Mouse (Mus musculus): ENCODE data around the gene Ophn1. TPM values are rescaled to one million over a fixed set of nuclear protein-coding genes. Genes with fewer than 3 reads are reported as not detected.

The Ophn1 gene
- total RNA-seq (2017), result 0.86 and 1.6 TPM in 2 replicates

GRCm38 (mm10) chrX:98890406-98891116 is at the start of gene Ophn1:
Gene Ophn1 (minus strand): TSS chrX:98891025.
- no peak for ATAC-seq (ENCODE audit: extremely low read depth, insufficient number of reproducible peaks, low FRiP score, poor library complexity, severe bottlenecking)

- peak; percentile 78 for ATAC-seq (ENCODE audit: extremely low read depth, insufficient number of reproducible peaks, low FRiP score, poor library complexity, severe bottlenecking)
These were observed 46.9 kb upstream of the Ophn1 start for GRCm38 (mm10) chrX:98937555-98938294.

- peak; percentile 79 for ATAC-seq (ENCODE audit: extremely low read depth, insufficient number of reproducible peaks, low FRiP score, poor library complexity, severe bottlenecking)
These were observed 46.1 kb upstream of the Ophn1 start for GRCm38 (mm10) chrX:98936707-98937554.

GRCm38 (mm10) chrX:98936101-98936500 is 45.3 kb upstream of the Ophn1 start, which contains the start of gene Yipf6:
Gene Yipf6 (plus strand): TSS chrX:98936316.
- no peak for ATAC-seq (ENCODE audit: extremely low read depth, insufficient number of reproducible peaks, low FRiP score, poor library complexity, severe bottlenecking)

GRCm38 (mm10) chrX:98919423-98919822 is 28.6 kb upstream of the Ophn1 start:
- no peak for ATAC-seq (ENCODE audit: extremely low read depth, insufficient number of reproducible peaks, low FRiP score, poor library complexity, severe bottlenecking)

- ATAC-seq (ENCODE audit: extremely low read depth, insufficient number of reproducible peaks, low FRiP score, poor library complexity, severe bottlenecking), result no peak
These were observed 18.1 kb upstream of the Ophn1 start for GRCm38 (mm10) chrX:98908910-98909309.

DNA sequence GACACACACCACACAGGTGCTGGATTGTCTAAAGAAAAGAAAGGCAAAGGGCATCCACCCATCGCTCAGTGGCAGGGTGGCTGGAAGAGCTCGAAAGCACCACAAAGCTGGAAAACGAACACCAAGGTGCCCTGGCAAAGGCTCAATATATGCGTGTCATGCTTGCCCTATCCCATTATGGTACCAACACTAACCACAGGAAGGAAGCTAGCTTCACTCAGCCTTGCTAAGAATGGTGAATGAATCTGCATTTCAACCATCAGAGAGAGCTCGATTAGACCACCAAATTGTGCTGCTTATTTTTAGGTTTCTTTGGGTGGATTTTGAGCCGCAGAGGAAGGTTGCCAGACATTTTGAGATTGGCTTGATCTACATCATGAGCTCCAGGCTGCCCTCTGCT is 13.4 kb upstream of the Ophn1 start:
- ATAC-seq (ENCODE audit: extremely low read depth, insufficient number of reproducible peaks, low FRiP score, poor library complexity, severe bottlenecking), result no peak

GRCm38 (mm10) chrX:98898307-98898706 is 7.5 kb upstream of the Ophn1 start:
- ATAC-seq (ENCODE audit: extremely low read depth, insufficient number of reproducible peaks, low FRiP score, poor library complexity, severe bottlenecking), result no peak

DNA sequence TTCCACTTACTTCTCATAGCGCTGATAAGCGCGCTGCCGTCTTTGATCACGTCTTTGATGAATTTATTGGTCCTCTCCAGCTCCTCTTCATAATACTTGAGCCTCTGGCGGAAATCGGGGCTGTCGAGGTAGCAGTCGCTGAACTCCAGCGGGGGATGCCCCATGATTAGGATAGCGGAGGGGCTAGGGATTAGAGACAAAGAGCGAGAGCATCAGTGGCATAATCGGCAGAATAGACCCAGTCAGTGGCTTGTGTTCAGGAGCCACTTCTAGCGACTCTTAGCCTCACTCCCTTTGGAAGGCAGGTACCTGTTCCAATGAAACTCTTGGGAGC is 786 bp downstream of the Ophn1 start:
- no peak for ATAC-seq (ENCODE audit: extremely low read depth, insufficient number of reproducible peaks, low FRiP score, poor library complexity, severe bottlenecking)

- no peak for ATAC-seq (ENCODE audit: extremely low read depth, insufficient number of reproducible peaks, low FRiP score, poor library complexity, severe bottlenecking)
These were observed 8.8 kb downstream of the Ophn1 start for GRCm38 (mm10) chrX:98881983-98882382.

DNA sequence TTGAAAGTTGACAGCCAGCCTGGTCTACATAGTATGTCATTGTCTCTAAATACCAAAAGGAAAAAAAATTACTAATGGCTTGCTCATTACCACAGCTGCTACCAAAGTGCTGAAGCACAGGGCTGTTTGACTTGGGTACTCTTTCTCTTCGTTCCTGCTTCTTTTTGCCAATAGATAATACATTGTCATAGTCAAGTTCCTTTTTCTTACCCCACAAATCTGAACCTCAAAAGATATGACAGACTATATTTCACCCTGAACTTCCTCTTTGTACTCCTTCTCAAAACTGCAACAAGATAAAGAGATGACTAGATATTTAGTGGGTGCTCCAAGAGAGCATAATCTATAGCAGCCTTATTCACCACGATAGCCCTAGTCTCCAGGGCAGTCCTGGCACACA is 9.7 kb downstream of the Ophn1 start:
- no peak for ATAC-seq (ENCODE audit: extremely low read depth, insufficient number of reproducible peaks, low FRiP score, poor library complexity, severe bottlenecking)

DNA sequence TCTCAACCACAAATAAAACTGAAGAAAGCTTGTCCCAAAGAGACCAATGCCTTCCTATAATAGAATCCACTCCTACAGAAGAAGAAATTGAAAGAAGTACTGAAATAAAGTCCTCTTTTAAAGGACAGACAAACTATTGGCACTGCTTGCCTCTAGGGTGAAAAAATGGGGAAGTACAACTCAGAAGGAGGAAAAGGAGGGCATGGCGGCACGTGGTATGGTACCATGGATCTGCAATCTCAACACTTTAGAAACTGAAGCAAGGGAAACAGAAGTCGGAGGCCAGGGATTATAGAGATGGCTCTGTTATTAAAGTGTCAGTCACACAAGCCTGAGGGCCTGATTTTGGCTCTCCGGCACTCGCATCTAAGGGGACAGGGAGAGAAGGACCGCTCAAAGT is 10.5 kb downstream of the Ophn1 start:
- ATAC-seq (ENCODE audit: extremely low read depth, insufficient number of reproducible peaks, low FRiP score, poor library complexity, severe bottlenecking), result no peak

DNA sequence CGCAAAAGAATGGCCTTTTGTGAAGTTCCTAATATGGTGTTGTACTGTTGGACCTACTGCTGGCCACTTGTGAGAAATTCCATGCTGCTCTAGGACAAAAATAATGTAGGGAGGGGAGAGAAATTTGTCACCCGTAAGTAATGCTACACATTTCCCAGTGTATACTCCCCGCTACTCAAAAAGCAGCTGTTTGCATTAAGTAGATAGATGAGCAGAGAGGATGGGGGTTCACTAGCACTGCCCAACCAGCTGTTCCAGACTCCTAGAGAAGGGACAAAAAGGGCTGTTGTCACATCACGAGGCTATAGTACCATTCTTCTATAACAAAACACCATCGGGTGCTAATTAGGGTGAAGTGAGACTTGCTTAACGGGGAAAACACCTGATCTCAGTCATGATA is 15.7 kb downstream of the Ophn1 start:
- ATAC-seq (ENCODE audit: extremely low read depth, insufficient number of reproducible peaks, low FRiP score, poor library complexity, severe bottlenecking), result no peak

DNA sequence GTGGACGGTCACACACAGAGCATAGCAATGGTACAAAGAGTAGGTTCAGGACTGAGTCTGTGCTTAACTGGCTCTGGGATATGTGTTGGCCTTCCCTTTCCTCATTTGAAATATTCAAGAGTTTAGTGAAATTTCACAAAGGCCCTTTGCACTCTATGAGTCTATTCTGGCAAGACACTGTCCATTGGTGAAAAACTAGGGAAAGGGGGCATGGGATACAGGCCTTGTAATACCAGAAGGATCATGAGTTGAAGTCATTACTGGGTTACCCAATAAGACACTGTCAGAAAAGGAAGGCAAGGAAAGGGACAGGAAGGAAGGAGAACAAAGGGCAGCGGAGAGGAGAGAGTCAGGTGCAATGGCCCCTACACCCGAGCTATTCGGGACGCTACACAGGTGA is 16.7 kb downstream of the Ophn1 start:
- ATAC-seq (ENCODE audit: extremely low read depth, insufficient number of reproducible peaks, low FRiP score, poor library complexity, severe bottlenecking), result no peak

GRCm38 (mm10) chrX:98872064-98872463 is 18.8 kb downstream of the Ophn1 start:
- no peak for ATAC-seq (ENCODE audit: extremely low read depth, insufficient number of reproducible peaks, low FRiP score, poor library complexity, severe bottlenecking)

- no peak for ATAC-seq (ENCODE audit: extremely low read depth, insufficient number of reproducible peaks, low FRiP score, poor library complexity, severe bottlenecking)
These were observed 20.3 kb downstream of the Ophn1 start for GRCm38 (mm10) chrX:98870541-98870940.

GRCm38 (mm10) chrX:98869735-98870134 is 21.1 kb downstream of the Ophn1 start:
- no peak for ATAC-seq (ENCODE audit: extremely low read depth, insufficient number of reproducible peaks, low FRiP score, poor library complexity, severe bottlenecking)

DNA sequence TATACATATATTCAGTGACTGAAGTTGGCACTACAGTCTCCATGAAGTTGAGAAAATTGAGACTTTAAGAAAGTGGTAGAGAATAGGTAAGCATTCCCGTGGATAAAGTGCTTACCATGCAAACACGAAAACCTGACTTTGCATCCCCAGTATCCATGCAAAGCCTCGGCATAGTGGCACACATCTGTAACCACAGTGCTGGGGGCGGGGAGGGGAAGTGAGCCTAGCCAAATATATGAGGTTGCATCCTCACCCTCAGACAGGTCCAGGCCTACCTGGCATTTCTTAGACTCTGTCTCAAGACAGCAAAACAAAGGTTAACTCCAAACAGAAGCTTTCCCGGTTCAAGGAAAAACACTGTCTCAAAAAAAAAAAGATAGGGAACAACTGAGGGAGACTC is 21.7 kb downstream of the Ophn1 start:
- ATAC-seq (ENCODE audit: extremely low read depth, insufficient number of reproducible peaks, low FRiP score, poor library complexity, severe bottlenecking), result no peak

DNA sequence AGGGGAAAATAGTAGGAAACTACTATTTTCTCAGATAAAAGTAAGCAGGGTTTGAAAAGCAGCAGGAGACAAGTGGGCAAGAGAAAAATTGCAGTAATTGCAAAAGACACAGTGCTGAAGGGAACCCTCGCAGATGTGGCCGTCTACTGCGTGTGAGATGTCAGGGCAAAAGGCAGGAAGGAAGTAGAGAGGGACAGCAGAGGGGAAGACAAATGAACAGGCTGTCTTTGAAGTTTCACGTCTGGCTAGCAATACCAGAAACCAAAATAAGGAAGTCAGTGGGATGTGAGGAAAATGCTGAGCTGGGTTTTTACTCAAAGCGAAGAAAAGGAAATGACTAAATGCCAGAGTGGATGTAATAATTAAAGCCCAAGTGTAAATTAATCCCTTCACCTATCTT is 30.7 kb downstream of the Ophn1 start:
- no peak for ATAC-seq (ENCODE audit: extremely low read depth, insufficient number of reproducible peaks, low FRiP score, poor library complexity, severe bottlenecking)

- ATAC-seq (ENCODE audit: extremely low read depth, insufficient number of reproducible peaks, low FRiP score, poor library complexity, severe bottlenecking), result no peak
These were observed 34.8 kb downstream of the Ophn1 start for GRCm38 (mm10) chrX:98856046-98856445.

Data from neutrophil, adult 5-6 weeks (primary cell).